In the genomic region with DNA sequence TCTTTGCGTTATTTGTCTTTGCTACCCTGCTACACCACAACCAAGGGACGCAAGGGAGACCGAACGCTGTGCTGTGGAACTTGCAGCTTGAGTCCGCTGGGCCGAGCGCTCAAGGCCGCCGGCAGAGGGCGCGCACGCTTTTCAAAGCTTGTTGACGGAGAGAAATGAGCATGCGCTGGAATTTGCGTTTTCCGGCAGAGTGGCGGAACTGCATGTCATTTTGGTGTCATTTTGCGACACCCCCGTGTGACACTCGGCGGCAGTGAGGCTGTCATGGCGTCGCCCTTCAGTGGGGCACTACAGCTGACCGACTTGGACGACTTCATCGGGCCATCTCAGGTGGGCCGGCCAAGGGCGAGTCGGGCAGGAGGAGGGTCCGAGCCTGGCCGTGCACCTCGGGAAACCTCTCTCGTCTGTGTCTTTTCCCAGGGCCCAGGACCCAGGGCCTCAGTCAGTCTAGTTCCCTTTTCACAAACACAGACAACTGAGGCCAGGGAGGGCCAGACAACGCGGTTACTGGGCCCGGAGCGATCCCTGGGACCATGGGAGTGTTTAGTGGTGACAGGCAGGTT, we compare ENCODE assay signal across 8 mouse cellular contexts. TPM values are rescaled to one million over a fixed set of nuclear protein-coding genes. Genes with fewer than 3 reads are reported as not detected.
DNase-seq lines count a peak whose midpoint lies in the region; ATAC-seq and TF ChIP-seq lines count a peak whose summit lies in the region.

A gene (plus strand): TSS at position 228 of the 572 bp plus-strand sequence.

- intact Hi-C loops in heart, postnatal 25 days (cut with DNase I): loop anchor here (1.0 to 10.0 kb wide), 2 partner anchors 28 to 481 kb away; a partner anchor contains a TSS

- peaks cover 8% of the 10 kb centered on the region for H3K36me3 ChIP-seq in ES-E14 (ENCODE audit: control insufficient read depth, insufficient read depth, low read length, poor library complexity, severe bottlenecking)
- H3K36me3 ChIP-seq in forebrain, embryonic 15.5 days: peaks cover 3% of the 10 kb centered on the region; the same call in 1 of the 2 replicates

- peak; percentile 88 for ATAC-seq in forebrain, embryonic 15.5 days (replicated peaks)
- peak; percentile 97 for ATAC-seq in neutrophil, adult 5-6 weeks (ENCODE audit: extremely low read depth, insufficient number of reproducible peaks, low FRiP score, poor library complexity, severe bottlenecking)

- peak within 1 kb of the TSS; percentile 93 for H3K9ac ChIP-seq in ES-E14 (ENCODE audit: insufficient read depth, low read depth, low read length, poor library complexity, severe bottlenecking)
- peak within 1 kb of the TSS; percentile 78 for H3K9ac ChIP-seq in forebrain, embryonic 15.5 days (replicated peaks)

- no peak within 1 kb of the TSS for H3K27ac ChIP-seq in ES-E14 (ENCODE audit: insufficient read depth, low read depth, low read length, poor library complexity, severe bottlenecking)
- H3K27ac ChIP-seq in forebrain, embryonic 15.5 days (replicated peaks): no peak within 1 kb of the TSS

- H3K9me3 ChIP-seq in ES-E14 (ENCODE audit: control insufficient read depth, insufficient read depth, low read depth, low read length): no peaks in the 10 kb centered on the region
- no peaks in the 10 kb centered on the region for H3K9me3 ChIP-seq in forebrain, embryonic 15.5 days

- peak within 1 kb of the TSS; percentile 86 to 93 for H3K4me3 ChIP-seq in ES-E14 (ENCODE audit: insufficient read depth in 1 of 2, low read depth in 1 of 2, low read length in 2 of 2, poor library complexity in 1 of 2, severe bottlenecking in 1 of 2)
- H3K4me3 ChIP-seq in forebrain, embryonic 15.5 days: peak within 1 kb of the TSS; percentile 68
- H3K4me3 ChIP-seq in lung, adult 2 months (replicated peaks; ENCODE audit: extremely low read depth, low read depth, low read length): peak within 1 kb of the TSS; percentile 63

- under 1% methylated on average over 37 of the region's 37 CpGs for WGBS in forebrain, embryonic 15.5 days
- WGBS in lung, adult 2 months: under 1% methylated on average over 37 of the region's 37 CpGs

- no peaks in the 10 kb centered on the region for H3K27me3 ChIP-seq in forebrain, embryonic 15.5 days

- H3K4me2 ChIP-seq in forebrain, embryonic 15.5 days (replicated peaks): peak within 1 kb of the TSS; percentile 72

- TF ChIP-seq CTCF in lung, adult 2 months (IDR thresholded peaks at IDR 0.05; ENCODE audit: insufficient read depth, low read length): peak; percentile 83

- DNase-seq in ES-E14 (ENCODE audit: low read depth, low spot score): peak; percentile 99
- DNase-seq in cerebellum, adult 11-12 months: peak; percentile 96
- peak; percentile 89 for DNase-seq in heart, postnatal 25 days (ENCODE audit: low spot score)
- peak; percentile 96 to 99 for DNase-seq in layer of hippocampus, adult 18-20 months (ENCODE audit: low spot score in 2 of 2)
- peak; percentile 98 for DNase-seq in lung, adult 2 months
- DNase-seq in thymus, adult 18-20 months: peak; percentile 91 to 92

- in situ Hi-C loops in ES-E14 (cut with MboI; ENCODE audit: low sequenced_read_pairs in 2 of 2, unreplicated experiment in 2 of 2): no loop called here

- TF ChIP-seq POLR2A in lung, adult 2 months (IDR thresholded peaks at IDR 0.05; ENCODE audit: borderline replicate concordance, extremely low read depth, low read depth, low read length): peak; percentile 87

- peaks cover 2 to 3% of the 10 kb centered on the region in 2 experiments; a peak in 1 of 4 replicates for H3K4me1 ChIP-seq in ES-E14 (ENCODE audit: control insufficient read depth in 2 of 2, insufficient read depth in 2 of 2, low read length in 2 of 2, poor library complexity in 1 of 2)
- peaks cover 14% of the 10 kb centered on the region for H3K4me1 ChIP-seq in forebrain, embryonic 15.5 days
- peaks cover 4% of the 10 kb centered on the region; the same call in 1 of the 2 replicates for H3K4me1 ChIP-seq in lung, adult 2 months (ENCODE audit: control insufficient read depth, insufficient read depth, low read length)

TF ChIP-seq in ES-E14, 5 proteins besides CTCF, POLR2A, EP300 and RAD21:
- peak; percentile 98 for TF ChIP-seq HCFC1 (IDR thresholded peaks at IDR 0.05; ENCODE audit: borderline replicate concordance, insufficient read depth, low read length)
- TF ChIP-seq MAFK (IDR thresholded peaks at IDR 0.05; ENCODE audit: insufficient read depth, low read depth, low read length): no peak
TF ChIP-seq in ES-E14: peak in this region for 1.

RNA-seq across cellular contexts. Expression of the gene that starts here (rescaled TPM):
- total RNA-seq in ES-E14 (2012; rRNA removed): 27.0 and 32.7 TPM in 2 replicates
- 30.9 and 31.2 TPM in 2 replicates for polyA plus RNA-seq in forebrain, embryonic 15.5 days (2015; fragmentation: Nextera tagmentation; extraction: Ambion mirVana)
- 10 to 100 TPM; 44.8 to 48.2 TPM for total RNA-seq in heart, postnatal 25 days (2021)
- 10 to 100 TPM; 30.6 to 38.5 TPM for total RNA-seq in layer of hippocampus, adult 18-20 months (2021)
- polyA plus RNA-seq in lung, adult 2 months (2012; rRNA removed): 13.1 and 20.1 TPM in 2 replicates
- 36.2 and 41.3 TPM in 2 replicates for total RNA-seq in neutrophil, adult 5-6 weeks (2017)
